Mouse (Mus musculus): ENCODE measurements around the gene Zfp748.

Zfp748 gene

DNA sequence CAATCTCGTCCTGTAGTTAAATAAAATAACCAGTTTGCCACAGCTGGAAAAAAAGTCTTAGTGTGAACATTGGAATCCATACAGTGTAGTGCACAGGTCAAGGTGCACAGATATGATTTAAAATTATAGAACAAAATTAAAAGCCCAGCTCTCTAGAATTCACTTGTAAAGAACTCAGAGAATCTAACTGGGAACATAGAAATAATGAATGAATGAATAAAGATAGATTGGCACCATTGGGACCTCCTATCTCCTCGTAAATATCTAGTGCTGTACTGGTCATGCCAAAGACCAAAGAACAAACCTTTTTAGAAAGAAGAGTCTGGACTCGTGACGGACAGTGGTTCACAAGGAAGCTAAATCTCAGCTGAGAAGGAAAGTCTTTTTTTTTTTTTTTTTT, at the start of gene Zfp748:
Gene Zfp748, minus strand, starts transcription at position 101 of the 400 bp plus-strand sequence.
- no peak for DNase-seq

DNA sequence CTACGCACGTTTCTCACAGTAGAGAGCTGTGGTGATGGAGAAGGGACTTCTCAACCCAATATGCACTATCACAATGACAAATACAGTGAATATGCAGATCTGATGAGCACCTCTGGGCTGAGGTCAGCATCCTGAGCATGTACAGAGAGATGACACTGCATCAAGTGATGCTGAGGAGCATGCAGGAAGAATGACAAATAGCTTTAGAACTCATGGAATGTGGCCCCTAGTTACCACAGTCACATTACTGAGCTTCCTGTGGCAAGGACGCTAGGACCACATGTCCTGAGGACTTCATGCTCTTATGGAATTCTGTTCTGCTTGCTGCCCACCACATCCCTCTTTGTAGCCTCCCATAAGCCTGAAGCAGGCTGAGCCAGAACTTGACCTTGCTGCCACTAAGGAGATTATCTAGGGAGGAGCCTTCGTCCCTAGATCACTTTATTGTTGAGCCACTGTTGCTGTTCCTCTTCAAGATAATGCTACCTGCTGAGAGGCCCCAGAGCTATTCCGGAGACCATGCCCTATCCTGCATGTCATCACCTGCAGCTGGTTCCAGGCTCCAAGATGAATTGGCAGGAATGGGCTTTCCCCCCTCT, 19.1 kb upstream of the Zfp748 start:
- no peak for DNase-seq

DNA sequence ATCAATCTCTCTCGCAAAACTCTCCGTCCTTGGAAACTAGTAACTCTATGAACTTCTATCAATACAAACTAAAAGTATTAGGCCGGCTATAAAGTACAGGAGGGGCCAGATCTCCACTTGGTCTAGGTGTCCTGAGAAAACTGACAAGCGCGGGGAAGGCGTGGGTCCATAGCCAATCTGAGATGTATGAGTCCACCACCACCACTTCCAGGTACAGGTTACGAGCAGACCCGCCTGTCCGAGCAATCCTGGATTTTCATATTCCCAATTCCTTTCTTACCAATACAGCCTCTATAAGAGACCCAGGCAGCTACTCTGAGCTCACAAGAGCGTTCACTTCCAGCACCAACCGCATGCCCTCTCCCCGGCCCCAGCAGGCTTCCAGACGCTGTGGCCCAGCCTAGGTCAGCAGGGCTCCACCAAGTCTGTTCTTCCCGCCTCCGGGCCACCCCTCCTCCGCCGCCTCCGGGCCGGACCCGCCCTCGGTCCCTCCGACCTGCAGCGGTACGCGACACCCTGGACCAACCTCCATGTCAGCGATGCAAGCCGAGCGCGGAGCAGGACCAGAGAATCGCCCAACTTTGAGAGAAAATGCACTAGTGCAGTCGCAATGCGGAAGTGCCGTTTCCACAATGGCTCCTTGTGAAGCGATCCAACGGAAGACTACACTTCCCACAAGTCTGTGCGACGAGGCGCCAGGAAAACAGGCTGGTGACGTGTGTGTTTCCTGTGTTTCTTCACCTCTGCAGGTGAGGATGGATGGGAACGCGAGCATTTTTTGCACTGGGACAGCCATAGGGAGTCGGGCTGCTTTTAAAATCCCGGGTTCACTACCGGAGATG, 904 bp downstream of the Zfp748 start:
- DNase-seq = peak; percentile 90 to 94

DNA sequence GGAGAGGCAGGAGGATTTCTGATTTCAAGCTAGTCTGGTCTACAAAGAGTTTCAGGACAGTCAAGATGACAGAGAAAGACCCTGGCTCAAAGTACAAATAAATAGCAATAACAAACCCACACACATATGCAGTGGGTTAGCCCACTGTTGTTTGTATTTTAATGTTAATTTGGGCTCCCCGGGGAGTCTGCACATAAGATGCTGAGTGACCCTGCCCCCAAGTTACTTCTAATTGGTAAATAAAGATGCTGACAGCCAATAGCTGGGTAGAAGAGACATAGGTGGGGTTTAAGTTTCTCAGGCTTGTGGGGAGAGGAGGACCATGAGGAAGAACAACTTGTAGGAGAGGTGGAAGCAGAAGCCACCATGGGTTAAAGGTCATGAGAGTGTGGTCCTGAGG, 7.7 kb downstream of the Zfp748 start:
- DNase-seq = no peak

DNA sequence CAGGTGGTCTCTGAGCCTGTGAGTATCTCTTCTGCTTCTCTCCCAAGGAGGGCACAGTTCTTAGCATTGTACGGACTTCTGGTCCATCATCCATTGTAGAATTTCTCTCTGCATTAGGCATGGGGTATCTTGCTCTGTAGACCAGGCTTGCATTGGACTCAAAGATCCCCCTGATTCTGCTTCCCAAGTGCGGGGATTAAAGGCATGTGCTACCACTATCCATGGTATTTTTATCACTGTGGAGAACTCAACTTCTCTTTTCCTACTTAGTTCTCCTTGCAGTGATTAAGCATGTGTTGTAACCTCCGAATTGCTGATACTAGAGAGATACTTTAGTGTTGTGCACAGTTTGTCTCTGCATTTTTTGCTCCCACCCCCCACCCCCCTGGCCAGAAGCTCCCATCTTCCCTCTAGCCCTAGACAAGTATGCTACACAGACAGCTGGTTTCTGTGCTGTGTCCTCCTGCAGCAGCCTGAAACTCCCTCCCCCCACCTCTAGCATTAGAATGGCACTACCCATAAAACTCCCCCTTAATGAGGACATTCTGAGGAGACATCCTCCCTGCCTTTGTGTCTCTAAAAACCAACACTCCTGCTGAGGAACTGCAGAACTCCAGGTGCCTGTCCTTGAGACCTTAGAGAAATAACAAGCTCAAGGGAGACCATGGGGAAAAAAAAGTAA, 26.4 kb downstream of the Zfp748 start:
- DNase-seq = no peak

DNA sequence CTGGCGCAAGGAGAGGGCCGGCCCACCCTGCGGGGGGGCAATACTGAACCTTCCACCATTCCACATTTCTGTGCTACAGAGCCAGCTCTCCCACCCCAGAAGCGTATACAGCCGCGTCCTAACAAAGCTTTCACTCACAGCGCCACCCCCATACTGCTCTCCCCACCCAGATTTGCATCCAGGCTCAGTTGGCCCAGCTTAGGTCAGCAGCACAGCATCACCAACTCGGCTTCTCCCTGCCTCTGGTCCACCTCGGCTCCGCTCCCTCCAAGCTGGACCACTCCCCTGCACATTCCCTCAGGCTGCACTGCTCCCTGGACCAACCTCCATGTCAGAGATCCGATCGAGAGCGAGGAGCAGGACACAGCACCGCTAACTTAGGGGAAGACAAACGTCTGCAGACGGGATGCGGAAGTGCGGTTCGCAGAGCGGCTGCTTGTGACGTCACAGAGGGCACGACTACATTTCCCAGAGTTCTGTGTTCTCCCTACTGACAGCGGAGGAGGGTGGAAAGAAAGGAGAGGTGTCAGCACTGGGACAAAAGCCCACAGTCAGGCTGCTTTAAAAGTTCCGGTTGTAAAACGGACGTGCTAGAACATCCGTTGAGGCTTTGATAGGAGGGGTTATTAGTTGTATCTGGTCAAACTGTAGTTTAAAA, 27.7 kb downstream of the Zfp748 start, which contains the start of the genes Gm26965 and Zfp87:
Gene Gm26965, minus strand, starts transcription at position 399 of the 658 bp plus-strand sequence.
Gene Zfp87, minus strand, starts transcription at position 425 of the 658 bp plus-strand sequence.
- peak; percentile 95 to 96 for DNase-seq

DNA sequence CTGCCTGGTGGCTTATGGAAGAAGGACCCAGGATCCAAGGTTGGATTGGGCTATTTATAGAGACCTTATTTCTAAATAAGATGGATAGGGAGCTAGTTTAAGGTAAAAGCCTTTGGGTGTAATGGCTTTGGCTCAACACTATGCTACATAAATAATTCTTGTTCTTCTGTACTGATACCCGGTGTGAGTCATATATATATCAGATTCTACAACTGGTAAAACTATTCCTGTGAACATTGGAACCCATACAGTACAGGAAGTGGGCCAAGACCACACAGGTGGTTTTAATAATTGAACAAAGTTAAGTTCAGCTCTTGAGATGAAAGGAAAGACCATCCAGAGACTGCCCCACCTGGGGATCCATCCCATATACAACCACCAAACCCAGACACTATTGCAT, 52.7 kb downstream of the Zfp748 start:
- DNase-seq = no peak

DNA sequence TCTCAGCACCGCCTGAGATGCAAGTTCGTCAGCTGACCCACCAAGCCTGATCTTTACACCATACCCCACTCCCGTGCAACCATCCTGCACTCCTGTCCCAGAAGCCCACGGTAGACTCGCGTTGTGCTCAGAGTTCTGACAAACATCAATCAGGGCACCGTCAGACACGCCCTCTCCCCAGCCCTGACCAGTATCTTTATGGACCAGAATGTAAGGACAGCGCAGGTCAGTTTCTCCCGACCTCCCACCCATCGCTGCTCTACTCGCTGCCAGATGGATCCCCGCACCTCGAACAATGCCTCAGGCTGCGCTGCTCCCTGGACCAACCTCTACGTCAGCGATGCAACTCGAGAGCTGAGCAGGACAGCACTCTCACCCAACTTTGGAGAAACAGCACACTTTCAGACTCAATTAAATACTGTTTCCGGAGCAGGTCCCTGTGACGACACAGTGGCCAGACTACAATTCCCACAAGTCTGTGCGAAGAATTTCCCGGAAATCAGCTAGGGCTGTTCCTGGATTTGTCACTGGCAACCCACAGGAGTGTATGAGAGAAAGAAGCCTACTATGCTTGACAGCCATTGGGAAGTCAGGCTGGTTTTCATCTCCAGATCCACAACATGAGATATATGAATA, 53.4 kb downstream of the Zfp748 start, which contains the start of gene Zfp58:
Gene Zfp58, minus strand, starts transcription at position 472 of the 636 bp plus-strand sequence.
- DNase-seq = peak; percentile 87 to 89

DNA sequence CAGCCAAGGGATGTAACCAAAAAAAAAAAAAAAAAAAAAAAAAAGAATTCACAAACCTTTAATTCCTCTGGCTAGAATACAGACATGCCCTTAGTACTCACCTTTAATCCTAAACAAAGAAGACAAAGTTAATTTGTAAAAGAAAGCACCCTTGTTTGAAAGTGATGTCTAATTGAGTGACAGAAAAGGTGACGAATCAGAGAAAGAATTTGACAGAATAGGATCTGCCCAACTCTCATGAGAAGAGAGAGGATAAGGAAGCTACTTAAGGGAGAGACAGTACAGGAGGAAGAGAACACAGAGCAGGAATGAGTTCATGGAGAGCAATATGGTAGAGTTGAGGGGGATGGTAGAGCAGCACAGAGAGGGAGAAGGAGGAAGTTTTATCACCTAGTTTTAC, 58.0 kb downstream of the Zfp748 start:
- DNase-seq = no peak

Data from kidney, postnatal 25 days (tissue).